Mouse (Mus musculus): ENCODE results near the gene Cmc1. TPM values are rescaled to one million over a fixed set of nuclear protein-coding genes. Genes with fewer than 3 reads are reported as not detected.

The Cmc1 gene
- polyA plus RNA-seq, 1 experiment from 2014 or later: 39.3 TPM

DNA sequence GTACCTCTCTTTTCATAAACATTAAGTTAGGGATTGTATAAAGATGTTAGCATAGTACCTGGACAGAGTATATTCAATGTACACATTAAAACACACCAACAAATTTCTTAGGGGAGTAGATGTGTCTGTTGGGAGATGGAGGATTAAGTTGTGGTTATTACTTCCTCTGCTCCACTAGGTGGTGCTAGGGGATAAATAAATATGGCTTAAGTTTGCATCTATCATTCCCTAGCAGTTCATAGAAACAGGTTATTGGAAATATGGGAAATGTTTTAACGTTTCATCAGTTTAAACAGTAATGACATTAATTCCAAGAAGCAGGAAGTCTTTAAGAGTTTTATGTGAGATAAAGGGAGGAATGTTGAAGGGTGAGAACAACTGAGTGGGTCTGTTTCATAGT, 96.7 kb downstream of the Cmc1 start:
- peaks cover 40% of the 10 kb centered on the region for H3K36me3 ChIP-seq
- H3K9ac ChIP-seq (replicated peaks): no peak overlapping the region
- 42% methylated on average over 1 of the region's 1 CpGs for WGBS
- 0 out of 2 replicates have a peak, but pooled peaks have one; percentile 26 for ATAC-seq (replicated peaks)
- no peaks in the 10 kb centered on the region for H3K9me3 ChIP-seq
- H3K27me3 ChIP-seq: no peaks in the 10 kb centered on the region
- no peak overlapping the region for H3K27ac ChIP-seq (replicated peaks)
- H3K4me3 ChIP-seq: no peak overlapping the region
- no peak overlapping the region for H3K4me2 ChIP-seq (replicated peaks)
- no peaks in the 10 kb centered on the region for H3K4me1 ChIP-seq

DNA sequence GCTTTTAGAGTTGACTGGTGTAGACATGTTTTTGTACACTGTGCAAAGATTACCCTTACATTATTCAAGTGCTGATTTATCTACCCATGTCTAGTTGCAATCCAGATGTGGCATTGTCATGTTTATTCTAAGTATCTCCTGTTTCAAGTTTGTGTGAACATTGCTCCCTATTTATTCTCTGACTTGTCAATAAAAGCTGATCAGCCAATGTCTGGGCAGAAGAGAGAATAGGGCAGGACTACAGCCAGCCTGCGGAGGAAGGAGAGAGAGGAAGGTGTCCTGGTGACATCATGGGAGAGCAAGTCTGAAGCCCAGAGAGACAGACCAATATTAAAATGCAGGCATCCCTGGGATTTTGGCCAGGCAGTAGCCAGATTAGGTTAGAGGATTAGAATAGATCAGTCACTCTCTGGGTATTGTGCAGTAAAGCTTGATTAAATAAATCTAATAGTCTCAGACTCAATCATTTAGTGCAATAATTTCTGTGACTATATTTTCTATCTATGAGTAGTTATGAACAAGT, 104.9 kb downstream of the Cmc1 start:
- Histone ChIP-seq H3K27ac (replicated peaks) (no peak overlapping the region), H3K36me3 (peaks cover 10% of the 10 kb centered on the region), H3K4me3 (no peak overlapping the region), H3K4me2 (replicated peaks) (no peak overlapping the region), H3K9me3 (no peaks in the 10 kb centered on the region), H3K27me3 (no peaks in the 10 kb centered on the region), H3K4me1 (peaks cover 27% of the 10 kb centered on the region), H3K9ac (replicated peaks) (no peak overlapping the region)
- WGBS: 59% methylated on average over 1 of the region's 1 CpGs
- no peak for ATAC-seq (replicated peaks)

DNA sequence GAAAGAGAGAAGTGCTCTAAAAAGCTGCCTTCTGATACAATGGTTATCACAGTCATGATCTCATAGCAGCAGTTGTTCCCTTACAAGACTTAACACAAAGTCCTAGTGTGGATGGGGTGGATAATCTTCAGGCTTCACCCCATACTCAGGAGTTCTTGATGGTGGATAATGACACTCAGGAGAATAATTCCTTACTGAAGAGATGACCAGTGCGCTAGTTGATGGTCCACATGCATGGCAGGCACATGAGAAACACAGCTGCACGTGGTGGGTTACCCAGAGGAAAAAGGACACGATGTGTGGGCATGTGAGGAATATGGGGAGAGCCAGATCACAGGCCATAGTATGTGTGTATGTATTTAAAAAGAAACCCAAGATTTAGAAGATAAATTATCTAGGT, 106.4 kb downstream of the Cmc1 start:
- Histone ChIP-seq H3K36me3 (peaks cover 6% of the 10 kb centered on the region; the same call in 1 of the 2 replicates), H3K4me2 (replicated peaks) (no peak overlapping the region), H3K27me3 (no peaks in the 10 kb centered on the region), H3K9me3 (no peaks in the 10 kb centered on the region), H3K9ac (replicated peaks) (no peak overlapping the region), H3K4me1 (peaks cover 27% of the 10 kb centered on the region), H3K4me3 (no peak overlapping the region), H3K27ac (replicated peaks) (no peak overlapping the region)
- 95% methylated on average over 3 of the region's 3 CpGs for WGBS
- ATAC-seq (replicated peaks): no peak

DNA sequence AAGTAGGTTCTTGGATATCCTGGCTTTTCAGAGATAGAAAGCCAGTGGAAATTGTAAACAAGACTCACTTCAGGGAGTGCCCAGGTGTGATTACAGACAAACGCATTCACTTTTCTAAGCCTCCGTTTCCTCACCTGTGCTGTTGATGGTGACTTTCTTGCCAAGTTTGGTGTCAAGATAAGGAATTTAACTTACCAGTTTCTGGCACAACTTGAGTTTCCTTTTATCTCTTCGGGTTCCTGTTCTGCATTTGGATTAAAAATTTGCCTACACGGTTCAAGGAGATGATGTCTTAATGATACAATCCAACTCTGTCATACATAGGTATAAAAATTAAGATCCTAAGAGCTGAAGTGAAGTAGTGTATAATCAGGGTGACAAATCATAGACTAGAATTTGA, 107.2 kb downstream of the Cmc1 start:
- Histone ChIP-seq H3K27me3 (no peaks in the 10 kb centered on the region), H3K4me3 (no peak overlapping the region), H3K9me3 (no peaks in the 10 kb centered on the region), H3K9ac (replicated peaks) (no peak overlapping the region), H3K36me3 (0 out of 2 replicates have a peak, but pooled peaks cover 2% of the 10 kb centered on the region), H3K4me1 (peaks cover 27% of the 10 kb centered on the region), H3K4me2 (replicated peaks) (peak overlapping the region; percentile 76; the same call in 1 of the 2 replicates), H3K27ac (replicated peaks) (no peak overlapping the region)
- WGBS: 93% methylated on average over 4 of the region's 4 CpGs
- no peak for ATAC-seq (replicated peaks)

DNA sequence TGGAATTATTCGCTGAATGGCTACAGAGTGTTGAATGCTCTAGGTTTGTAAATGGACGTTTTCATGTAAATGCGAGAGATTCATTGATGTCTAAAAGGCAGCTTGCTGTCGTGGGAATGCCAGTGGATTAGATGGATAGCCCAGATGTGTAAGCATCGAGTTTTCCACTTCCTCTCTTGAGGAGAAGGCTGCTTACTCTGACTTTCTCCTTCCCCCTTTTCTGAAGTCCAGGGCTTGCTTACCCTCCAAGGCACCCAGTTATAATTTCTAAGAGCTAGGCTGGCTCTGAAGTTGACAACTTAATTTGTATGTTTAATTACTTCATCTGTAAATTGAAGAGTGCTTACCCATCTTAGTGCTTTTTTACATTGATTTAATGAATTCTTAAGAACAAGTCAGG, 108.3 kb downstream of the Cmc1 start:
- no peaks in the 10 kb centered on the region for H3K36me3 ChIP-seq
- H3K27me3 ChIP-seq: no peaks in the 10 kb centered on the region
- peak overlapping the region; percentile 76 for H3K4me2 ChIP-seq (replicated peaks)
- H3K9ac ChIP-seq (replicated peaks): peak overlapping the region; percentile 92
- peaks cover 27% of the 10 kb centered on the region for H3K4me1 ChIP-seq
- H3K27ac ChIP-seq (replicated peaks): no peak overlapping the region
- H3K4me3 ChIP-seq: peak overlapping the region; percentile 98
- ATAC-seq (replicated peaks): no peak
- no peaks in the 10 kb centered on the region for H3K9me3 ChIP-seq
- WGBS: 19% methylated on average over 5 of the region's 5 CpGs

DNA sequence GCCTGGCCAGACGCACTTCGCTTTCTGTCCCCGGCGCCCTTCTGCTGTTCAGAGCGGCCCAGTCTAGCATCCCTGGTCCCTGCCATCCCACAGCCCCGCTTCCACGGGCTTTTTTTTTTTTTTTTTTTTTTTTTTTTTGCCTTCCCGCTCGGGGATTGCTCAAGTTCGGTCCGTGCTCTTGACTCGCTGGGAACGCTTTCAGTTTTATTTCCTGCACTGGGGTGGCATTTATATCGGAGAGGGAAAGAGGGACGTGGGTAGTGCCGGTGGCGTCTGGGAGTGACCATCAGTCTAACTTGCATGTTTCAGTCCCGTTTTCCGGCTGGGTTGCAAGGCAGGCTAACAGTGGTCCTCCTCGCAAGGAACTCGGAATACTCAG, 109.0 kb downstream of the Cmc1 start:
- Histone ChIP-seq H3K4me1 (peaks cover 27% of the 10 kb centered on the region), H3K27ac (replicated peaks) (peak overlapping the region; percentile 94), H3K9ac (replicated peaks) (peak overlapping the region; percentile 92), H3K4me3 (peak overlapping the region; percentile 98), H3K27me3 (no peaks in the 10 kb centered on the region), H3K9me3 (no peaks in the 10 kb centered on the region), H3K36me3 (no peaks in the 10 kb centered on the region), H3K4me2 (replicated peaks) (peak overlapping the region; percentile 76)
- 1% methylated on average over 21 of the region's 21 CpGs for WGBS
- ATAC-seq (replicated peaks): no peak

DNA sequence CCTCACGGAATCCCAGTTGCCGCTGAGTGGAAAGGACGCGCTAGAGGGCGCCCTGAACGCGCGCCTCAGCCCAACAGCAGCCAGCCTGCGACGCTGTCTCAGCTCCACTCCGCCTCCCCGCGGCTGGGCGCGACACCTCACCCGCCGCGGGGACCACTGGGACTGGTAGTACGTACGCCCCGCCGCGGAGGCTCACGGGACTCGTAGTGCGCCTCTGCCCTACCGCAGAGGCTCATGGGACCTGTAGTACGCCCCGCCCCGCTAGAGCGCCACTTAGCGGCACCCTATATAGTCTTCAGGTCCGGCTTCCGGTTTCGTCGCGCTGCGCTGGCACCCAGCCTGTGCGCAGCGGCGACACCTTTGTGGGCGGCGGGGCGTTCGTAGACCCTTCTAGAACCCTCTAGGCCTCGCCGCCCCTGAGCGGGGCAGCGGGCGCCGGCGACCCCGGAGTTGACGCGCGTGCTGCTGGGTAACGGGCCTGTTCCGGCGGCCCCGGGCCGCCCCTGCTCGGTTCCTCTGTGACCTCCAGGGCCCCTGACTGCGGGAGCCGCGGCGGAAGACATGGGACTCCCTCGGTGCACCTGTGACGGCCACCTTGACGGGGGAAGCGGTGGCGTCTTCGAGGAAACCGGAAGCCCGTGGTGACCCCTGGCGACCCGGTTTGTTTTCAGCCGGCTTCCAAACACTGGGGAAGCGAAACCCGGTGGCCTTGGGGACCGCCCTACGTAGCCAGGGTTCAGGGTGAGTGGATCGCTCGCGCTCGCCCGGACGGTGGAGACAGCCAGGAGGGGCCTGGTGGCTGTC, 109.6 kb downstream of the Cmc1 start, which contains the start of gene Azi2:
Gene Azi2, plus strand, starts transcription at position 282 of the 804 bp plus-strand sequence.
- Histone ChIP-seq H3K27me3 (no peaks in the 10 kb centered on the region), H3K27ac (replicated peaks) (peak within 1 kb of the TSS; percentile 94), H3K4me2 (replicated peaks) (peak within 1 kb of the TSS; percentile 76), H3K36me3 (no peaks in the 10 kb centered on the region), H3K4me3 (peak within 1 kb of the TSS; percentile 98), H3K4me1 (peaks cover 27% of the 10 kb centered on the region), H3K9me3 (no peaks in the 10 kb centered on the region), H3K9ac (replicated peaks) (peak within 1 kb of the TSS; percentile 92)
- ATAC-seq (replicated peaks): peak; percentile 99
- under 1% methylated on average over 87 of the region's 87 CpGs for WGBS

DNA sequence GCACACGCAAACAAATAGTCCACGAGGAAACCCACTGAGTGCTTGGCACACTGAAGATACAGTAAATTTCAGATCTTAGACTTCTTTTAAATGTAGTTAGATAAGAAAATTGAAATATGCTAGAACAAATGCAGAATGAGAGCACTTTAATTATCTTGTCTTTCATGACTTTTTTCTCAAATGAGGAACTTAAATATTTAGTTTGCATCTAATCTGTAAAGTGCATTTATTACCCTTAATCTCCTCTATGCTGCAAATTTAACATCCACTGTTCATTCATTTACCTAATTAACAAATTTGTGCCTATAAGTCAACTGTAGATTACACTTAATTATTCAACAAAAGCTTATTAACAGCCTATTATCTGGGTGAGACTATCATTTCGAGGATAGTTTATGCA, 115.0 kb downstream of the Cmc1 start:
- Histone ChIP-seq H3K9me3 (no peaks in the 10 kb centered on the region), H3K27me3 (no peaks in the 10 kb centered on the region), H3K4me2 (replicated peaks) (no peak overlapping the region), H3K4me1 (no peaks in the 10 kb centered on the region), H3K9ac (replicated peaks) (no peak overlapping the region), H3K4me3 (no peak overlapping the region), H3K27ac (replicated peaks) (no peak overlapping the region), H3K36me3 (no peaks in the 10 kb centered on the region)
- no peak for ATAC-seq (replicated peaks)
- WGBS: 79% methylated on average over 3 of the region's 3 CpGs

DNA sequence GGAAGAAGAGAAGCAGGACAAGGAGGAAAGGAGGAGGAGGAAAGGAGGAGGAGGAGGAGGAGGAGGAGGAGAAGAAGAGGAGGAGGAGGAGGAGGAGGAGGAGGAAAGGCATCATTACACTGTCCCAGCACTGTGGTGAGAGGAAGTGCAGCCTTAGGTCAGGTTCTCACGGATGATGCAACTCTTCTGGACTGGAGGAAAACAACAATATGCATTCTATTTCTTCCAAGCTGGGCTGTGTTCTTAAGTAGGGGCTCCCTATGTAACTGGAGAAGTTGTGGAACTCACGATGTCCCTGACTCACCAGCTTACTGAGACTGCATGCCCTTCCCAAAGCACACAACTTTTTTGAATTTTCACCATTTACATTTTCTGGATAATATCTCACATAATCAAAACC, 118.3 kb downstream of the Cmc1 start:
- 63% methylated on average over 2 of the region's 2 CpGs for whole genome bisulfite sequencing
- H3K27ac ChIP-seq (replicated peaks): no peak overlapping the region
- H3K4me3 ChIP-seq: no peak overlapping the region
- H3K9me3 ChIP-seq: no peaks in the 10 kb centered on the region
- no peak overlapping the region for H3K4me2 ChIP-seq (replicated peaks)
- H3K9ac ChIP-seq (replicated peaks): no peak overlapping the region
- H3K36me3 ChIP-seq: no peaks in the 10 kb centered on the region
- no peaks in the 10 kb centered on the region for H3K27me3 ChIP-seq
- H3K4me1 ChIP-seq: no peaks in the 10 kb centered on the region
- no peak for ATAC-seq (replicated peaks)

DNA sequence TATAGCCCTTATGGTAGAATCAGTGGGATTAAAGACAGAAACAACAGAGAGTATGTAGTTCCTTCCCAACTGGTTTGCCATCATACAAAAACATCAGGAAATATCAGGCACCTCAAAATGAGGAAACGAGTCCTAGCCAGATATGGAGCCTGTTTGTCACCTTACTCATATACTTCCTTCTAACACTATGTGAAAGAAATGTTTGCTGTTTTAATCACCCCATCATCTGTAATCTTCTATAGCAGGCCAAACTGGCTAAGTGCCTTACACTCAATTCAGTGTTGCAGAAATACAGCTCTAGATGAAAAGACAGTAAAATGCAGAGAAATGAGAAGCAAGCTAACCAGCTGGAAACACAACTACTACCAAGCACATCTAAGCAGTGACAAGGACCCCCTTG, 119.7 kb downstream of the Cmc1 start:
- H3K4me2 ChIP-seq (replicated peaks): no peak overlapping the region
- 81% methylated on average over 1 of the region's 1 CpGs for WGBS
- H3K36me3 ChIP-seq: no peaks in the 10 kb centered on the region
- no peaks in the 10 kb centered on the region for H3K9me3 ChIP-seq
- no peaks in the 10 kb centered on the region for H3K4me1 ChIP-seq
- H3K27me3 ChIP-seq: no peaks in the 10 kb centered on the region
- H3K9ac ChIP-seq (replicated peaks): no peak overlapping the region
- no peak overlapping the region for H3K4me3 ChIP-seq
- ATAC-seq (replicated peaks): no peak
- no peak overlapping the region for H3K27ac ChIP-seq (replicated peaks)

DNA sequence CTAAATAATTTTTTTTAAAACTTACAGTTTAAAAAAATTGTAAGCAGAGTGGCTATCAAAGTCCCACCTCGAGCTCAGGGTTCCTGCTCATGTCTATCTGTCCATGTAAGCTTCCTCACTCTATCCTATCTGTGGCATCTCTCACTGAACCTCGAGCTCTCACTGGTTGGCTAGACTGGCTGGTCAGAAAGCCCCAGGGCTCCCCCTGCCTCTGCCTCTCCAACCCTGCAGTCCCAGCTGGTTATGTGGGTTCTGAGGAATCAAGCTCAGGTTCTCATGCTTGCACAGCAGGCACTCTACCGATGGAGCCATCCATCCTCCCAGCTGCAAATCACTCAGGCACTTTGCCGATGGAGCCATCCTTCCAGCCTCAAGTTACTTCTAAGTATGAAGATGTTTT, 120.5 kb downstream of the Cmc1 start:
- whole genome bisulfite sequencing: 56% methylated on average over 4 of the region's 4 CpGs
- Histone ChIP-seq H3K4me1 (no peaks in the 10 kb centered on the region), H3K4me3 (no peak overlapping the region), H3K4me2 (replicated peaks) (no peak overlapping the region), H3K27ac (replicated peaks) (no peak overlapping the region), H3K27me3 (no peaks in the 10 kb centered on the region), H3K9me3 (no peaks in the 10 kb centered on the region), H3K9ac (replicated peaks) (no peak overlapping the region), H3K36me3 (no peaks in the 10 kb centered on the region)
- no peak for ATAC-seq (replicated peaks)

DNA sequence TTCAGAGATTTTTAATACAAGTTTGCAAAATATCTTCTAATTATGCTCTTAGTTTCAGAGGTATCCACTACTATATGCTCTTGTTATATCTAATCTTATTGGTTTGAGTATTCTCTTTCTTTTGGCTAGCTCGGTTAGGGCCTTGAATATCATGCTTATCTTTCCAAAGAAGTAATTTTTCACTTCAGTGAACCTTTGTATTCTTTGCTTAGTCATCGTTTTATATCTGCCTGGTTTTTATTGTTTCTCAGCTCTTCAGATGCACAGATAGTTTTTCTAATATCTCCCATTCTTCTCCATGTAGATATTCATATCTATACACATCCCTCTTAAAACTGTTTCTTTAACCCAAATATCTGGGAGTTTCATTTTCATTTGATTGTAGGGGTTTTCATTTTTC, 125.0 kb downstream of the Cmc1 start:
- no peak overlapping the region for H3K4me2 ChIP-seq (replicated peaks)
- no peaks in the 10 kb centered on the region for H3K4me1 ChIP-seq
- no peak overlapping the region for H3K9ac ChIP-seq (replicated peaks)
- H3K36me3 ChIP-seq: no peaks in the 10 kb centered on the region
- ATAC-seq (replicated peaks): no peak
- H3K27ac ChIP-seq (replicated peaks): no peak overlapping the region
- WGBS: 58% methylated on average over 2 of the region's 2 CpGs
- H3K9me3 ChIP-seq: no peaks in the 10 kb centered on the region
- H3K4me3 ChIP-seq: no peak overlapping the region
- no peaks in the 10 kb centered on the region for H3K27me3 ChIP-seq
